Mouse (Mus musculus): Measurements from ENCODE around the gene Obox2. TPM values are rescaled to one million over a fixed set of nuclear protein-coding genes. Genes with fewer than 3 reads are reported as not detected.
"Not testable (repeated sequence)": the region's sequence is repeated elsewhere in the genome, so short reads cannot be mapped to it uniquely, and the experiment has no call there.

Gene Obox2
- total RNA-seq (2021), result not detected
- long read RNA-seq, experiment 1, result 0 reads
- long read RNA-seq, experiment 2, result 0 reads

DNA sequence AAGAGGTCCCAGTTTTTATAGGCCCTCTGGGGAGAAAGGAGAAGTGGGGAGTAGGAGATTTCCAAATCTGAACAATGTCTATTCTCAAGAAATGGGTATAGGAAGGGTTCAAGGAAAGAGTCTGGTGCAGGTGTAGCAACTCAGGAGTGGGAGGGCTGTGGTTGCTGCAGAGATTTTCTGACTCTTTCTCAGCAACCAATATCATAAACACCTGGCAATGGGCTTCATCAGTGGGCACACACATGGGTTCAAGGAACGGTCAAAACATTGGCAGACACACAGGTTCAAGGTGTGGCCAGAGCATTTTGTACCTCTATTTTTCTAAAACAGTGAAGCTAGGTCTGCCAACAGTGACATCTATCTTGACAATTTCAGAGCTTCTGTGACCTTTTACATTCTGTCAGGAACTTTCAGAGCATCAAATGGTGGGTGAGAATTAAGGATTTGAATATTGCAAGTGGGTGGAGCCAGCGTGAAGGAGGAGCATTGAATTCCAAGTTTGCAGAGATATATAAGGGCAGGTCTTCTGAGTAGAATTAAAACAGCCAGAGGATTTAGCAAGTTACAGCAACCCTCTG lies at the start of gene Obox2, which contains the start of gene Obox1:
Gene Obox2 (plus strand): TSS at position 301 of the 578 bp plus-strand sequence.
Gene Obox1 (plus strand): TSS at position 528 of the 578 bp plus-strand sequence.
- DNase-seq; intact Hi-C loops (cut with DNase I): not testable (repeated sequence)

DNA sequence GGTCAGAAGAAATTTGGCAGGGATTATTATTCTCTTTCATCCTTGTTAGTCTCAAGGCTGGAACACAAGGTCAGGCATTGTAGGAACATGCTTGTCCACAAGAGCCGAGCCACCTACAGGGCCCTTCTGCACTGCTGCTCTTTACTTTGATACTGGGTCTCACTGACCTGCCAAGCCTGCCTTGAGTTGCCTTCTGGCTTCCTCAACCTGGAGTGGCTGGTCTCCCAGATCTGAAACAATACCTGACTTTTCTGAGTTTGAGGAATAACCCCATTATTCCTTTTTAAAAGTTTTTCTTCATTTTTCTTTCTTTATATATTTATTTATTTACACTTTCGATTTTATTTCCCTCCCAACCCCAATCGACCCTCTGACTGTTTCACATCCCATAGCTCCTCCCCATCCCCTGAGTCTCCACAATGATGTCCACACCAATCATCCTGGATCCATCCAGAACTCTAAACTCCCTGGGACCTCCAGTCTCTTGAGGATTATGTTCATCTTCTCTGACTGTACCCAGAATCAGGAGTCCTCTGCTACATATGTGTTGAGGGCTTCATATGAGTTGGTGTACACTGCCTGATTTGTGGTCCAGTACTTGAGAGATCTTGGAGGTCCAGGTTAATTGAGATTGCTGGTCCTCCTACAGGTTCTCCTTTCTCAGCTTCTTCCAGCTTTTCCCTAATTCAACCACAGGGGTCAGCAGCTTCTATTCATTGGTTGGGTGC lies 10.8 kb downstream of the Obox2 start:
- DNase-seq; intact Hi-C loops (cut with DNase I): not testable (repeated sequence)

DNA sequence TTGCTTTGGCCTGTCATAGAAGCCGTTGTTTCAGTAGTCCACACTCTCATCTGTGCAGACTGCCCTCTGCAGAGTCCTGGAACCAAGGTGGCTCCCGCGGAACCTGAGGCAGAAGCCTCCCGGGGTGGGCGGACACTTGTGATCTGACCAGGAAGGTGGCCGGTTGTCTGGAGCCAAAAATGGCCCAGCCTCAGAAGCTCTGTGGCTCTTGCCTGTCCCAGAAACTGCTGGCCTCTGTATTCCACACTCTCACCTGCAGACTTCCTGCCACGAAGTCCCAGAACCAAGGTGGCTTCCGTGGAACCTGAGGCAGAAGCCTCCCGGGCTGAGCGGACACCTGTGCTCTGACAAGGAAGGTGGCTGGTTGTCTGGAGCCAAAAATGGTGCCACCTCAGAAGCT lies 18.3 kb downstream of the Obox2 start:
- DNase-seq; intact Hi-C loops (cut with DNase I): not testable (repeated sequence)

DNA sequence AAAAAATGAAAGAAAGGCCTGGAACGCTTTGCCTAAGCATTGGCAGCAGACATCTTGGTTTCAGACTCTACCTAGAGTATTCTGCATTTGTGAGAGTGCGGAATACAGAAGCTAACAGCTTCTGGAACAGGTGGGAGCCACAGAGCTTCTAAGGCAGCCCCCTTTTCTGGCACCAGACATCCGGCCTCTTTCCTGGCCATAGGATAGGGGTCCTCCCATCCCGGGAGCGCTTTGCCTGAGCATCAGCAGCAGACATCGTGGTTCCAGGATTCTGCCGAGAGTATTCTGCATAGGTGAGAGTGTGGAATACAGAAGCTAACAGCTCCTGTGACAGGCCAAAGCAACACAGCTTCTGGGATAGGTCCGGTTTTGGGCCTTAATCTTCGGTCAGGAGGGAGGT lies 29.5 kb downstream of the Obox2 start:
- intact Hi-C loops (cut with DNase I); DNase-seq: not testable (repeated sequence)

DNA sequence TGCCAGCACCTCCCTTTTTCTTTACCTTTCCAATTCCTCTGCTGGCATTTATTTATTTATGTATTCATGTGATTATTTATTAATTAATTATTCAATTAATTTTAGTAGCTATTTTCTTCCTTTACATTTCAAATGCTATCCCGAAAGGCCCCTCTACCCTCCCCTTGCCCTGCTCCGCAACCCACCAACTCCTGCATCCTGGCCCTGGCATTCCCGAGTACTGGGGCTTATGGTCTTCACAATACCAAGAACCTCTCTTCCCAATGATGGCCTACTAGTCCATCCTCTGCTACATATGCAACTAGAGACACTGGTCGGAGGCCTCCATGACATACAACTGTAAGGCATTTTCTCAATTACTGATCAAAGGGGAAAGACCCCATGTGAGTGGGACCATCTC lies 37.0 kb downstream of the Obox2 start:
- DNase-seq; intact Hi-C loops (cut with DNase I): not testable (repeated sequence)

Other genes with a start within 250 kb of the Obox2 start
- gene Obox1, start 227 bp downstream of the Obox2 start, total RNA-seq (2021), result not detected

Data from heart, postnatal 14 days (tissue).